ENCODE assay signal across 16 mouse cellular contexts in the genomic region with DNA sequence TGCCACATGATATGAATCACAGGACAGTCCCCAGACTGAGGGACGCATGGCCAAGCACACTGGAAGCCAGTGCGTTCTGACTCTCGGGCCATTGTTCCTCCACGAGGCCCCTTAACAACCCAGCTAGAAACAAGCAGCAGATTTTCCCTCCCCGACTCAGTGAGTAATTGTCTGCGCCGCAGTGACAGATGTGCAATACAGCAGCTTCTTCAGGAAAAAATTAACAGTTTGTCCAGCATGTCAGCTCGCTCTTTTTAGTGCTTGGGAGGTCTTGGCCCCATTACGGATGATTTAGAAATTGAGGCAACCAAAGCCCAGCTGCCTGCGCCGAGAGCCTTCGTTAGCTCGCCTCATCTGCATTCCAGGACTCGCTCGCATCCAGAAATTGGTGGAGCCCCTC.
DNase-seq lines count a peak whose midpoint lies in the region; ATAC-seq and TF ChIP-seq lines count a peak whose summit lies in the region.
"Had no signal": no experiment of that assay in that cellular context is flagged by ENCODE, and none has a peak within 500 bp of the region (broad histone marks: within the 10 kb centered on the region; RNA-seq: fewer than 3 reads in every experiment).

No protein-coding gene starts in this region.

- peak; percentile 64; the same call in 1 of the 2 replicates for ATAC-seq in lung, embryonic 15.5 days (ENCODE audit: borderline replicate concordance, extremely low read depth, low FRiP score, low TSS enrichment)
- ATAC-seq in CD4-positive, CD25-positive, alpha-beta regulatory T cell, adult 4 months, result no peak

- WGBS in lung, embryonic 15.5 days, result 51% methylated on average over 15 of the region's 15 CpGs
- WGBS in lung, adult 2 months, result 75% methylated on average over 15 of the region's 15 CpGs
- 81% methylated on average over 15 of the region's 15 CpGs for WGBS in hindbrain, embryonic 10.5 days

- TF ChIP-seq CTCF in lung, adult 2 months (IDR thresholded peaks at IDR 0.05; ENCODE audit: insufficient read depth, low read length), result no peak

- no peaks in the 10 kb centered on the region for H3K36me3 ChIP-seq in lung, embryonic 15.5 days
- H3K36me3 ChIP-seq in hindbrain, embryonic 10.5 days, result peaks cover 8% of the 10 kb centered on the region; the same call in 1 of the 2 replicates
- H3K36me3 ChIP-seq: embryonic facial prominence, embryonic 12.5 days; limb, embryonic 15.5 days had no signal

- no peak overlapping the region for H3K4me3 ChIP-seq in lung, embryonic 15.5 days
- H3K4me3 ChIP-seq in lung, adult 2 months (replicated peaks; ENCODE audit: extremely low read depth, low read depth, low read length), result no peak overlapping the region
- H3K4me3 ChIP-seq in hindbrain, embryonic 10.5 days, result no peak overlapping the region
- H3K4me3 ChIP-seq: embryonic facial prominence, embryonic 12.5 days; limb, embryonic 15.5 days had no signal

- H3K9me3 ChIP-seq in lung, embryonic 15.5 days, result no peaks in the 10 kb centered on the region
- H3K9me3 ChIP-seq in hindbrain, embryonic 10.5 days, result no peaks in the 10 kb centered on the region
- H3K9me3 ChIP-seq: embryonic facial prominence, embryonic 12.5 days; limb, embryonic 15.5 days had no signal

- H3K9ac ChIP-seq in lung, embryonic 15.5 days, result no peak overlapping the region
- H3K9ac ChIP-seq: embryonic facial prominence, embryonic 12.5 days; limb, embryonic 15.5 days had no signal

- H3K4me1 ChIP-seq in lung, embryonic 15.5 days, result no peaks in the 10 kb centered on the region
- no peaks in the 10 kb centered on the region for H3K4me1 ChIP-seq in lung, adult 2 months (ENCODE audit: control insufficient read depth, insufficient read depth, low read length)
- H3K4me1 ChIP-seq in hindbrain, embryonic 10.5 days (replicated peaks), result 0 out of 2 replicates have a peak, but pooled peaks cover 8% of the 10 kb centered on the region
- H3K4me1 ChIP-seq: embryonic facial prominence, embryonic 12.5 days; limb, embryonic 15.5 days had no signal

- no peaks in the 10 kb centered on the region for H3K27me3 ChIP-seq in lung, embryonic 15.5 days
- H3K27me3 ChIP-seq in hindbrain, embryonic 10.5 days (ENCODE audit: insufficient read depth, poor library complexity, severe bottlenecking), result no peaks in the 10 kb centered on the region
- H3K27me3 ChIP-seq: embryonic facial prominence, embryonic 12.5 days; limb, embryonic 15.5 days had no signal

- H3K27ac ChIP-seq in lung, embryonic 15.5 days, result no peak overlapping the region
- H3K27ac ChIP-seq in hindbrain, embryonic 10.5 days, result 0 out of 2 replicates have a peak overlapping the region, but pooled peaks have one; percentile 35
- H3K27ac ChIP-seq: embryonic facial prominence, embryonic 12.5 days; limb, embryonic 15.5 days; stomach, postnatal 0 days had no signal

- DNase-seq in lung, adult 2 months, result no peak
- DNase-seq in hindbrain, embryonic 10.5 days (ENCODE audit: low spot score), result no peak
- DNase-seq in lung, postnatal 14 days, result peak; percentile 7
- peak; percentile 86 for DNase-seq in retina, embryonic 14.5 days (ENCODE audit: low spot score)
- DNase-seq in adrenal gland, adult (ENCODE audit: inconsistent age in 2 of 2, low spot score in 1 of 2), result no peak
- DNase-seq: adrenal gland, postnatal 36 days; cerebellum, adult 2 months; heart, adult 18-20 months; heart, postnatal 4 days; kidney, postnatal 25 days; right cerebral cortex, postnatal 4 days had no signal

- no peak for TF ChIP-seq POLR2A in lung, adult 2 months (IDR thresholded peaks at IDR 0.05; ENCODE audit: borderline replicate concordance, extremely low read depth, low read depth, low read length)

- H3K4me2 ChIP-seq in lung, embryonic 15.5 days, result no peak overlapping the region
- H3K4me2 ChIP-seq: embryonic facial prominence, embryonic 12.5 days; limb, embryonic 15.5 days had no signal

Comparison
In these comparisons a context has a peak if more than half of its experiments do, and no peak if none do; other contexts are left out.
1. DNase-seq: peak in lung, postnatal 14 days (single experiment) and retina, embryonic 14.5 days (single experiment); none in lung, adult 2 months (single experiment), hindbrain, embryonic 10.5 days (single experiment) and adrenal gland, adult (0 of 2).